Mouse (Mus musculus) stomach, adult 2 months (tissue): ENCODE data around the gene Ier5. TPM values are rescaled to one million over a fixed set of nuclear protein-coding genes. Genes with fewer than 3 reads are reported as not detected.

Experiments
- polyA plus RNA-seq: library from polyadenylated mRNA; depleted of rRNA; stranded (reverse); fragments of >200 nt; gene quantifications from 2 replicates; pipeline ENCODE4 v1.2.3, GENCODE M21; 2012; rRNA removed

Gene Ier5
- 8.6 and 18.0 TPM in 2 replicates for polyA plus RNA-seq

GRCm38 (mm10) chr1:155099280-155099848 is at the start of gene Ier5:
Ier5 (minus strand) TSS chr1:155099636.

GRCm38 (mm10) chr1:155146572-155146980 is 47.1 kb upstream of the Ier5 start, which contains the start of gene Mr1:
Mr1 (minus strand) TSS chr1:155146814.

Other genes with a start within 250 kb of the Ier5 start
- 0.13 and 0.32 TPM in 2 replicates for gene Cacna1e, start 215.1 kb downstream of the Ier5 start, polyA plus RNA-seq
- gene Mr1, start 47.2 kb upstream of the Ier5 start, polyA plus RNA-seq, result 0.20 and 0.77 TPM in 2 replicates
- 17.4 and 26.2 TPM in 2 replicates for gene Stx6, start 59.1 kb upstream of the Ier5 start, polyA plus RNA-seq
- gene BC034090, start 144.8 kb upstream of the Ier5 start, polyA plus RNA-seq, result 2.6 and 4.8 TPM in 2 replicates